Mouse (Mus musculus): ENCODE data around the gene Hoxd1. TPM values are rescaled to one million over a fixed set of nuclear protein-coding genes. Genes with fewer than 3 reads are reported as not detected.

Gene Hoxd1
- polyA plus RNA-seq, 1 experiment from 2014 or later: not detected

DNA sequence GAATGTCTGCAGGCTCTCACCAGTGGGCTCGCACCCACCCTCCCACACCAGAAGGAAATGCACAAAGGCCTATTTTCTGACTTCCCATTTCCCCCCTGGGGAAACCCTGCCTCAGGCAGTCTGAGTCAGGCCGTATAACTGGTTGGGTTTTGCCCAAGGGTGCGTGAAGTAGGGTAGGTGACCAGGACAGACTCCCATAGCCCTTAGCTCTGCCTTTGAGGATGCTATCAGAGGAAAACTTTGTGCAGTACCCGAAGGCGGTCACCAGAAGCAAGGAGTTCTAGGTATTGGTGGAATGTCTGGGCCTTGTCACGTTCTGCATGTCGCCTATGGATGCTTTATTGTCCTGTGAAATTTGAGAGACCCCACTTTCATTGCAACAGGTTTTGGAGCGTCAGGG lies 39.8 kb upstream of the Hoxd1 start:
- Histone ChIP-seq H3K4me2 (ENCODE audit: low read depth, low read length) (no peak overlapping the region), H3K27me3 (ENCODE audit: control insufficient read depth, insufficient read depth, low read depth, low read length) (peaks cover 97% of the 10 kb centered on the region), H3K4me3 (ENCODE audit: low read length) (no peak overlapping the region), H3K9me3 (ENCODE audit: control insufficient read depth, low read length) (no peaks in the 10 kb centered on the region), H3K27ac (ENCODE audit: low read length) (no peak overlapping the region), H3K9ac (ENCODE audit: low read length) (no peak overlapping the region), H3K36me3 (ENCODE audit: control insufficient read depth, insufficient read depth, low read length) (no peaks in the 10 kb centered on the region), H3K4me1 (replicated peaks; ENCODE audit: control insufficient read depth, insufficient read depth, low read length) (no peaks in the 10 kb centered on the region)
- WGBS: 9% methylated on average over 8 of the region's 8 CpGs
- ATAC-seq (ENCODE audit: low read depth): no peak

DNA sequence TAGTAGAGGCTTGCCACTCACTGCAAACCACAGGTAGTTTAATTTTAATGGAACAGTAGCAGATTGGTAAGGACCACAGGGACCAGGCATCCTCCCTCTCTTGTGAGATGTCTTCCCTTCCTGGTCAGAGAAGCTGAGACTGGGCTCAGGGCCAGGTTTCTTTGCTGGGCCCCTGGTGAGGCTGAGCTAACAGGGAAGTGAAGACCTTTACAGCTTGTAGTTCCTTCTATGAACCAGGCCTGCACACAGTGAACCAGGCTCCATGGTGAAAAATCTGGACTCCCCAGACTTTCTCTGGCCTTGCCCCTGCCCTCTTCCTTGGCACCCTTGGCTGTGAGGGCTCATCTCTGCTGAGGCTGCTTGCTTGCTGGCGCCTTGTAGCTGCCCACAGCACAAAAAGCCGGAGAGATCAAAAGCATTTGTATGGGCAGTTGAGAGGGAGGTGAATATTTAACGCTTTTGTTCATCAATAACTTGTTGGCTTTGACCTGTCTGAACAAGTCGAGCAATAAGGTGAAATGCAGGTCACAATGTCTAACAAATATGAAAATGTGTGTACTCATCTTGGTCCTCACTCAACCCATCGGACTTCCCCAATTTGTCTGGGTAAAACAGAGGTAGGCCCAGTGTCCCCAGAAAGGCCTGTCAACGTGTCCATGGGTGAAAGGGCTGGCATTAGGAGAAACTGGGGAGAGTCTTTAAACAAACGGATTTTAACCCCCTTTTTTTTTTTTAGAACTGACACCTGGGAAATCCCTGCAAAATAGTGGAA lies 38.4 kb upstream of the Hoxd1 start:
- no peak overlapping the region for H3K4me3 ChIP-seq (ENCODE audit: low read length)
- ATAC-seq (ENCODE audit: low read depth): no peak
- H3K36me3 ChIP-seq (ENCODE audit: control insufficient read depth, insufficient read depth, low read length): no peaks in the 10 kb centered on the region
- peaks cover 100% of the 10 kb centered on the region for H3K27me3 ChIP-seq (ENCODE audit: control insufficient read depth, insufficient read depth, low read depth, low read length)
- WGBS: 26% methylated on average over 7 of the region's 7 CpGs
- no peak overlapping the region for H3K4me2 ChIP-seq (ENCODE audit: low read depth, low read length)
- no peak overlapping the region for H3K9ac ChIP-seq (ENCODE audit: low read length)
- H3K27ac ChIP-seq (ENCODE audit: low read length): no peak overlapping the region
- H3K4me1 ChIP-seq (replicated peaks; ENCODE audit: control insufficient read depth, insufficient read depth, low read length): no peaks in the 10 kb centered on the region
- H3K9me3 ChIP-seq (ENCODE audit: control insufficient read depth, low read length): no peaks in the 10 kb centered on the region

DNA sequence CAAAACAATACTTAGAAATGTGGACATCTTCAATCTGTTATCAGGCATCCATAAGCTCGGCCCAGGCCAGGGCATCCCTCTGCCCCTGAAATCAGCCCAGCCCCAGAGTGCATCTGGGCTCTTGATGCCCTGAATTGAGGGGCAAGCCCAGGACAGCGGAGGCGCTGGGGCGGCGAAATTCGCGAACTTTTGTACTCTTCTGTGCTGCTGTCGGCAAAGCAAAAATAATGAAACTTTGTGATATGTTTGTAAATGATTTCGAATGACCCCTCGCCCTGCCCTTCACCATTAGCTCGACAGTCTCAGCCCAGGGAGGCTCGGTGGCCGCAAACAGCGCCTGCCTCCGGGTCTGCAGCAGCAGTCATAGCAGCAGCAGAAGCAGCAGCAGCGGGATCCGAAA lies 37.6 kb upstream of the Hoxd1 start:
- no peak for ATAC-seq (ENCODE audit: low read depth)
- Histone ChIP-seq H3K4me2 (ENCODE audit: low read depth, low read length) (no peak overlapping the region), H3K9me3 (ENCODE audit: control insufficient read depth, low read length) (no peaks in the 10 kb centered on the region), H3K27ac (ENCODE audit: low read length) (no peak overlapping the region), H3K4me1 (replicated peaks; ENCODE audit: control insufficient read depth, insufficient read depth, low read length) (no peaks in the 10 kb centered on the region), H3K36me3 (ENCODE audit: control insufficient read depth, insufficient read depth, low read length) (no peaks in the 10 kb centered on the region), H3K9ac (ENCODE audit: low read length) (no peak overlapping the region), H3K4me3 (ENCODE audit: low read length) (no peak overlapping the region), H3K27me3 (ENCODE audit: control insufficient read depth, insufficient read depth, low read depth, low read length) (peaks cover 98% of the 10 kb centered on the region)
- WGBS: 6% methylated on average over 17 of the region's 17 CpGs

DNA sequence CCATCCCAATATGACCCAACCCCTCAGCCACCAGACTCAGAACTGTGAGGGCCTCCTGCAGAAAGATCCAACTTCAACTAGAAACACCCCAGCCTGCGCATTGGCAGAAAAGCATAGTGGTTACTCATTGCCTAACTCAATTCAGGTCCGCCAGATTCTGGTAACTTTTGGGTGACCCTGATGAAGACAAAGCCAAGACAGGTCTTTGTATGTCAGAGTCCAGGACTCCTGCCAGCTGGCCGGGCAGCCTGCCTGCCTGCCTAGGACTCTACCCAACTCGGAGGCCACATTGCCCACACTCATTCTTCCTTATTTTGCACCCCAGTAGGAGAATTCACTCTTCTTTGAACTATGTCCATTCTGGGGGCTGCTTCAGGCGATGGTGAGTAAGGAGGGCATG lies 36.2 kb upstream of the Hoxd1 start, which contains the start of gene Gm28230:
Gm28230 (plus strand) TSS at position 178 of the 400 bp plus-strand sequence.
- Histone ChIP-seq H3K4me2 (ENCODE audit: low read depth, low read length) (peak within 1 kb of the TSS; percentile 26; the same call in 1 of the 2 replicates), H3K9me3 (ENCODE audit: control insufficient read depth, low read length) (no peaks in the 10 kb centered on the region), H3K27ac (ENCODE audit: low read length) (no peak within 1 kb of the TSS), H3K36me3 (ENCODE audit: control insufficient read depth, insufficient read depth, low read length) (no peaks in the 10 kb centered on the region), H3K9ac (ENCODE audit: low read length) (no peak within 1 kb of the TSS), H3K4me1 (replicated peaks; ENCODE audit: control insufficient read depth, insufficient read depth, low read length) (no peaks in the 10 kb centered on the region), H3K27me3 (ENCODE audit: control insufficient read depth, insufficient read depth, low read depth, low read length) (peaks cover 97% of the 10 kb centered on the region), H3K4me3 (ENCODE audit: low read length) (peak within 1 kb of the TSS; percentile 24)
- ATAC-seq (ENCODE audit: low read depth): no peak
- WGBS: 11% methylated on average over 5 of the region's 5 CpGs

DNA sequence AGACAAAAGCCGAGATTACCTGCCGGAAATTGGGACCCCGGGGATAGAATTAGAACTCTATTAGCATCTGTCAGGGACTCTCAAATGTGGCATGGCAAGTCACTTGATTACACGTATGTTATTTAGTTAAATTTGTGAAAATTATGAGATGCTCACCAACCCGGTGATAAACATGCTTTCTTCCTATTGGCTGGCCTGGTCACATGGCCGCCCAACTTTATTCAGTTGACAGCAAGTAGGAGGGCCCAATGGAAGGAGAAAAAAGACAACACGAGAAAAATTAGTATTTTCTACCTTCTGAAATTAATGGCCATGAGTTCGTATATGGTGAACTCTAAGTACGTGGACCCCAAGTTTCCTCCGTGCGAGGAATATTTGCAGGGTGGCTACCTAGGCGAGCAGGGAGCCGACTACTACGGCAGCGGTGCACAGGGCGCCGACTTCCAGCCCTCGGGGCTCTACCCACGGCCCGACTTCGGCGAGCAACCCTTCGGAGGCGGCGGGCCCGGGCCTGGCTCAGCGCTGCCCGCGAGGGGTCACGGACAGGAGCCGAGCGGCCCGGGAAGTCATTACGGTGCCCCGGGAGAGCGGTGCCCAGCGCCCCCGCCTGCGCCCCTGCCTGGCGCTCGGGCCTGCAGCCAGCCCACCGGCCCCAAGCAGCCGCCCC lies 35.7 kb upstream of the Hoxd1 start:
- peak overlapping the region; percentile 24 for H3K4me3 ChIP-seq (ENCODE audit: low read length)
- ATAC-seq (ENCODE audit: low read depth): no peak; the same call in 1 of the 2 replicates
- peaks cover 96% of the 10 kb centered on the region for H3K27me3 ChIP-seq (ENCODE audit: control insufficient read depth, insufficient read depth, low read depth, low read length)
- H3K4me1 ChIP-seq (replicated peaks; ENCODE audit: control insufficient read depth, insufficient read depth, low read length): no peaks in the 10 kb centered on the region
- no peaks in the 10 kb centered on the region for H3K9me3 ChIP-seq (ENCODE audit: control insufficient read depth, low read length)
- 2% methylated on average over 36 of the region's 43 CpGs for WGBS
- H3K9ac ChIP-seq (ENCODE audit: low read length): no peak overlapping the region
- H3K27ac ChIP-seq (ENCODE audit: low read length): no peak overlapping the region
- peak overlapping the region; percentile 26; the same call in 1 of the 2 replicates for H3K4me2 ChIP-seq (ENCODE audit: low read depth, low read length)
- no peaks in the 10 kb centered on the region for H3K36me3 ChIP-seq (ENCODE audit: control insufficient read depth, insufficient read depth, low read length)

DNA sequence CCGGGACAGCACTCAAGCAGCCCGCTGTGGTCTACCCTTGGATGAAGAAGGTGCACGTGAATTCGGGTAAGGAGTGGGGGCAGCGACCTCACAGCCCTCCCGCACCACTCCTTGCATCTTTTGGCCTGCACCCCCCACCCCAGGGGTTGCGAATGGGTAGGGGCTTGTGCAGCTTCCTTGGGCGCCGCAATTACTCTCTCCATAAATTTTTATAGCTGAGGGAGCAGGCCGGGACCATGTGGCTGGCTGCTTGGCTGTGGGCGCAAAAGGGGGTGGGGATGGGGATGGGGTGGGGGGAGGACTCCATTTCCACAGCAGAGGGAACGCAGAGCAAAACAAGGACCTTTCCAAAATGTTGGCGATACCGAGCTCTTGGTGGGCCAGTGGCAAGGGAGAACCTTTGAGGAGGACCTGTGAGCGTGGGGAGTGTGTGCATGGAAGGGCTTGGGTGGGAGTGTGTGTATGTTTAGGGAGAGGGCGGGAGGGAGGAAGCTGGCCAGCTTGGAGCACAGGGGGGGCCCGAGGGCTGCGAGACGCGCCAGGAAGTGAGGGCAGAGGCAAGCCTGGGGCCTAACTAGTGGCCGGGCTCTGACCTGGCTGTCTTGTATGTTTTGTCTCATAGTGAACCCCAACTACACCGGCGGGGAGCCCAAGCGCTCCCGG lies 35.0 kb upstream of the Hoxd1 start:
- no peak for ATAC-seq (ENCODE audit: low read depth)
- no peaks in the 10 kb centered on the region for H3K4me1 ChIP-seq (replicated peaks; ENCODE audit: control insufficient read depth, insufficient read depth, low read length)
- no peaks in the 10 kb centered on the region for H3K9me3 ChIP-seq (ENCODE audit: control insufficient read depth, low read length)
- 2% methylated on average over 24 of the region's 25 CpGs for WGBS
- no peak overlapping the region for H3K4me3 ChIP-seq (ENCODE audit: low read length)
- H3K9ac ChIP-seq (ENCODE audit: low read length): no peak overlapping the region
- no peaks in the 10 kb centered on the region for H3K36me3 ChIP-seq (ENCODE audit: control insufficient read depth, insufficient read depth, low read length)
- peaks cover 96% of the 10 kb centered on the region for H3K27me3 ChIP-seq (ENCODE audit: control insufficient read depth, insufficient read depth, low read depth, low read length)
- H3K27ac ChIP-seq (ENCODE audit: low read length): no peak overlapping the region
- H3K4me2 ChIP-seq (ENCODE audit: low read depth, low read length): peak overlapping the region; percentile 26; the same call in 1 of the 2 replicates

DNA sequence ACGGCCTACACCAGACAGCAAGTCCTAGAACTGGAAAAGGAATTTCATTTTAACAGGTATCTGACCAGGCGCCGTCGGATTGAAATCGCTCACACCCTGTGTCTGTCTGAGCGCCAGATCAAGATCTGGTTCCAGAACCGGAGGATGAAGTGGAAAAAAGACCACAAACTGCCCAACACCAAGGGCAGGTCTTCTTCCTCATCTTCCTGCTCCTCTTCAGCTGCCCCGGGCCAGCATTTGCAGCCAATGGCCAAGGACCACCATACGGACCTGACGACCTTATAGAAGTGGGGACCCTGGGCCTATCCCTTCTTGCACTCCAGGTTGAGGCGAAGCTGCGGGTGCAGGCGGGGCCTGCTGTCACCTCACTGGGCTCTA lies 34.5 kb upstream of the Hoxd1 start:
- no peaks in the 10 kb centered on the region for H3K36me3 ChIP-seq (ENCODE audit: control insufficient read depth, insufficient read depth, low read length)
- H3K27me3 ChIP-seq (ENCODE audit: control insufficient read depth, insufficient read depth, low read depth, low read length): peaks cover 96% of the 10 kb centered on the region
- no peak overlapping the region for H3K4me2 ChIP-seq (ENCODE audit: low read depth, low read length)
- no peak for ATAC-seq (ENCODE audit: low read depth)
- no peak overlapping the region for H3K27ac ChIP-seq (ENCODE audit: low read length)
- H3K4me3 ChIP-seq (ENCODE audit: low read length): no peak overlapping the region
- no peak overlapping the region for H3K9ac ChIP-seq (ENCODE audit: low read length)
- WGBS: 7% methylated on average over 13 of the region's 13 CpGs
- no peaks in the 10 kb centered on the region for H3K4me1 ChIP-seq (replicated peaks; ENCODE audit: control insufficient read depth, insufficient read depth, low read length)
- H3K9me3 ChIP-seq (ENCODE audit: control insufficient read depth, low read length): no peaks in the 10 kb centered on the region

DNA sequence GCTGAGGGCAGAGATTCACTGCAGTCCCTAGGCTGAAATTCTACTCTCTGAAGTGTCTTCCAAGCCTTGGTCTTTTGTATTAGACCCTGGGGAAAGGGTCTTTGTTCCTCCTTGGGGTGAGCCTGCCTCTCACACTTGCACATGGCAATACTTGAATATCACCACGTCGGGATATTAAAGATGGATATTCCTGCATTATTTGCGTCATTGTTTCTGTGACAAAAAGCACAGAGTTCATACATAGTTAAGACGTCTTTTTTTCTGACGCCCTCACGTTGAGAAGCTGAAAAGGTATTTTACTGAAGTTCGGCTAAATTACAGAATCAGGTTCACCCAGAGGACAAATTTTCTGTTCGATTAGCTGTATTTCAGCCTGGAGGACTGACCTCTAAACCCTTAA lies 32.4 kb upstream of the Hoxd1 start:
- Histone ChIP-seq H3K9ac (ENCODE audit: low read length) (no peak overlapping the region), H3K9me3 (ENCODE audit: control insufficient read depth, low read length) (no peaks in the 10 kb centered on the region), H3K4me3 (ENCODE audit: low read length) (no peak overlapping the region), H3K4me1 (replicated peaks; ENCODE audit: control insufficient read depth, insufficient read depth, low read length) (no peaks in the 10 kb centered on the region), H3K36me3 (ENCODE audit: control insufficient read depth, insufficient read depth, low read length) (no peaks in the 10 kb centered on the region), H3K4me2 (ENCODE audit: low read depth, low read length) (no peak overlapping the region), H3K27me3 (ENCODE audit: control insufficient read depth, insufficient read depth, low read depth, low read length) (peaks cover 96% of the 10 kb centered on the region), H3K27ac (ENCODE audit: low read length) (no peak overlapping the region)
- 9% methylated on average over 8 of the region's 8 CpGs for WGBS
- ATAC-seq (ENCODE audit: low read depth): no peak

DNA sequence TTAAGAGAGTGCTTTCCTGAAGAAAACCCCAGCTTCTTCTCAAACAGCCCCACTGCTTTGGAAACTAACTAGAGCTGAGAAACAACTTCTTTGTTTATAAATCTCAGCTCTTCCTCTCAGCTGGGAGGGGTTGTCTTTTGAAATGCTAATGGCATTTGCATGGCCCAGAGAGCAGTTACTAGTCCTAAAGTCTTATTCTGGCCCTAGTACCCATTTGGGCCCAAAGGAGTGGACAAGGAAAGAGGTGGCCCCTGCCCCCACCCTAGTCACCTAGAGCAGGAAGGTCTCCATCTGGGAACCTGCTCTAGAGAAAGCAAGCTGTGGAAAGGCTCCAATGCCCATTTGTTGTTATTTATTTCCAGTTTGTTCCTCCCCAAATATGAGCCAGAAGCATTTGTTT lies 31.7 kb upstream of the Hoxd1 start:
- Histone ChIP-seq H3K4me2 (ENCODE audit: low read depth, low read length) (no peak overlapping the region), H3K9ac (ENCODE audit: low read length) (no peak overlapping the region)
- no peak for ATAC-seq (ENCODE audit: low read depth)

More for the DNA sequence above, 31.7 kb upstream of the Hoxd1 start:
- H3K36me3 ChIP-seq (ENCODE audit: control insufficient read depth, insufficient read depth, low read length): no peaks in the 10 kb centered on the region
- peaks cover 96% of the 10 kb centered on the region for H3K27me3 ChIP-seq (ENCODE audit: control insufficient read depth, insufficient read depth, low read depth, low read length)
- H3K4me1 ChIP-seq (replicated peaks; ENCODE audit: control insufficient read depth, insufficient read depth, low read length): peaks cover 3% of the 10 kb centered on the region; the same call in 1 of the 2 replicates
- H3K9me3 ChIP-seq (ENCODE audit: control insufficient read depth, low read length): no peaks in the 10 kb centered on the region
- H3K4me3 ChIP-seq (ENCODE audit: low read length): no peak overlapping the region
- no peak overlapping the region for H3K27ac ChIP-seq (ENCODE audit: low read length)
